Mouse (Mus musculus): ENCODE data around the gene Ppp1r1a.

Ppp1r1a gene

DNA sequence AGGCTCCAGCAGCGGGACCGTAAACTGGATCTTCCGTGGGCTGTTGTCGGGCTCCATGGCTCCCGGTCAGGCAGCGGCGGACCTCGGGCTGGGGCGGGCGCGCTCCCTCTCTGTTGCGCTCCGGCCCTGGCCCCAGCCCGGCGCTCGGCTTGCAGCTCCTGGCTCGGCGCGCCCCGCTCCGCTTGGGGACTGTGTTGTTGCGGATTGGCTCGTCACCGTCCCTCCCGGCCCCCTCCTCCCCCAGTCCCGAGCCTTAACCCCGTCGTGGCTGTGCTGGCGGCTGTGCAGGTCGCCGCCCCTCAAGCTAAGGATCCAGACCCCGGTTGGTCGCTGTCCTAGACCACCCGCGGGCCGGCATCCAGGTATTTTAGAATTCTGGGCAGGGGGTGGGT is at the start of gene Ppp1r1a:
Ppp1r1a (minus strand) TSS at position 182 of the 392 bp plus-strand sequence.
- peak; percentile 41 to 66 for DNase-seq

DNA sequence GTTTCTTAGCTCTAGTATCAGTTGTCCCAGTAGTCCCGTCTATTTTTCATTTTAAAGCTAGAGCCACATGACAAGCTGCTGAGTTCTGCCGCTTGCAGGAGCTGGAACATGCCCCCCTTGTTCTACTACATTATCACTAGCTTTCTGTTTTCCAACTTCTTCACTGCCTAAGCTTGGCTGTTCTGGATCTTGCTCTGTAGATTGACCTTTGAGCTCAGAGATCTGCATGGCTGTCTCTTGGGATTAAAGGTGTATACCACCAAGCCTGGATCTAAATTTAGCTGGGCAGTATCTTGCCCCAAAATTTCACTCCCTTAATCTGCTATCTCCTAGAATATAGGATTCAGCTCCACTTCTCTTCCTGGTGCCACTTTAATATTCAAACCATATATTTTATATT is 48.1 kb upstream of the Ppp1r1a start:
- DNase-seq, result no peak

DNA sequence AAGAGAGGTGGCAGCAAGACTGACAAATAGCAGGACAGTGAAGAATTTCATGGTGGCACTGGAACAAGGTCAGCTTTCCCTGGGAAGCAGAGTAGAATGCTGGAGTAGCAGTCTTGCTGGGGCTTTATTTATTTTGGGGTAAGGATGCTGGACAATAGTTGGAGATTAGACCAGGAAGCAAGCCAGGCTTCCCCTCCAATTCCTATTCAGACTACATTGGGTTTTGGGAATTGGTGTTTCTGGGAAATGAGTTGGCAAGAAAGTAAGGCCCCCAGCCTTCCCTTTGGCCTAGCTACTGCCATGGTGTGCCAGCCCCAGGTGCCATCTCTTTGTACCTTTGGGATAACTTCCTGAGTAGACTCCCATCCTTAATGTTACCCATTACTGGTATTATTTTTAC is 27.2 kb upstream of the Ppp1r1a start, which contains the start of gene Glycam1:
Glycam1 (minus strand) TSS at position 101 of the 400 bp plus-strand sequence.
- no peak for DNase-seq

DNA sequence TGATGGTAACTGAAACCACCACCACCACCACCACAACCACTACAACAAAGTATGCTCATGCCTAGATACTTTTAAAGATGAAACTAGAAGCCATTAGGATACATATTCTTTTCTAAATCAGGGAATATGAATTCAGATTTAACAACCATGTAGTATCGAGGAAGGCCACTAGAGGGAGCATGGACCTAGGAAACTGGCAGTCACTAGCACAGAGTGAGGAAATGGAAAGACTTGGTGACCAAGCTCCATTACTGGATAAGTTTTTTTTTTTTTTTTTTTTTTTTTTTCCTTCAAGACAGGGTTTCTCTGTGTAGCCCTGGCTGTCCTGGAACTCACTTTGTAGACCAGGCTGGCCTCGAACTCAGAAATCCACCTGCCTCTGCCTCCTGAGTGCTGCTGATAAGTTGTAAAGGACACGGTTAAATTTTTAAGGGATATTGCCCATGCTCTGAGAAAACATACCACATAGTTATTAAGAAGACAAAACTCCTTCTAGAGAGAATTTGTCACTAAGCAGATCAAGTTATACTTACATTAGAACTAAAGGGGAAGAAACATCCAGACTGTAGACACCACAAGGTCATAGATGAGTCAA is 14.4 kb upstream of the Ppp1r1a start:
- peak; percentile 45 to 64 for DNase-seq

DNA sequence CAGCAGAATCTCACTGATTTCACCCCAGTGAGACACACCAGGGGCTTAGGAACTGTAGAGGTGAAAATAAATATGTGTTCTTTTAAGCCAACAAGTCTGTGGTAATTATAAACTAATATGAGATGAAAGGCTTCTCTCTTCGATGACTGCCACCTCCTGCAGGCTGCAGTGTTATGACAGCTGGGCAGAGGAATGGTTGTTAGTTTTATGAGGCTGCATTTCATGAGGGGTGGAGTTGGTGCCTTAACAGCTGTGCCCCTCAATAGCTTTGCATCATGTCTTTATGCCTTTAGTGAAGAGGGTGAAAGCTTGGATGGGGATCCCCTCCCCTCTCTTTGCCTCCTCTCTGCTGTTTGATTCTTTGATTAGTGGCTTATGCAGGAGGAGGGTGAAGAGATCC is 13.2 kb upstream of the Ppp1r1a start:
- no peak for DNase-seq

DNA sequence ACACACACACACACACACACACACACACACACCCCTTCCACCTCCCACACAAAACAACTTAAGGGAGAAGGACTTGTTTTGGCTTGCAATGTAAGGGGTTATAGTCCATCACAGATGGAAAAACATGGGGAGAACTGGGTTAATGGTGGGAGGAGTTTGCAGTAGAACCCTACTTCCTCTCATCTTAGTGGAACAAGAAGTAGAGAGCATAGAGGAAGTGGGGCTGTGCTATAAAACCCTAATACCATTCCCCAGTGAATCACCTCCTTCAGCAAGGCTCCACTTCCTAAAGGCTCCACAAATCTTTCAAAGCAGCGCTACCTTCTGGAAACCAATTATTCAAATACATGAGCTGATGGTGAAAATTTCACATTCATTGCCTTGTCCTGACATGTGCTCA is 11.7 kb upstream of the Ppp1r1a start:
- DNase-seq, result no peak

DNA sequence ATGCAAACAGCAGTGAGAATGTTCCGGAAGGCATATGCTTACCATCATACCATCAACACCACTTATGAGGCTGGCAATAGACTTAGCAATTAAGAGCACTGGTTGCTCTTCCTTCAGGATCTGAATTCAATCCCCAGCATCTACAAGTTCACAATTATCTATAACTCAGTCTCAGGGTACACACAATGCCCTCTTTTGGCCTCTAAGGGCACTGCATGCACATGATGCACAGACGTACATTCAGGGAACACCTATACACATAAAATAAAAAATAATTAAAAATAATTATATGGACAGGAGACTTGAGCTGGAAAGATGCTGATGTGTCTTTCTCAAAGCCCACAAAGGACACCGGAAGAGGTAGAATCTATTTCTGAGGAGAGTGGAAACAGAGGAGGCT is 10.2 kb upstream of the Ppp1r1a start:
- DNase-seq, result no peak

DNA sequence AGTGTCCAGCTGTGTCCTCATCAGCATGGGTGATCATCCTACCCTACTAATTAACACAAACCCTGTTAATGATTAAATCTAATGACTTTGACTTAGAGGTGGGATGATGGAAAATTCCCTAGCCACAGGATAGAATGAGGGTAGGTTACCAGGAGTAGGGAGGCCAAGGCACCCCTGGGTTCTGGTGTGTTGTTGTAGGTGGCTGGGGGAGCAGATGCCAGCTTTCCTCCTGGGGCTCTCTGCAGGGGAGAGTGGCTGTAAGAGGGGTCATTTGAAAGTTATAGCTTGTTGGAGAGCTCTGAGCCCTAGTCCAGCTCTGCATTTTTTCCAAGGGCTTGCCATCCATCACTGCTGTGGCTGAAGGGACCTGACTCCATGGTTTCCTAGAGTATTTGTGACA is 4.7 kb upstream of the Ppp1r1a start:
- DNase-seq, result no peak

DNA sequence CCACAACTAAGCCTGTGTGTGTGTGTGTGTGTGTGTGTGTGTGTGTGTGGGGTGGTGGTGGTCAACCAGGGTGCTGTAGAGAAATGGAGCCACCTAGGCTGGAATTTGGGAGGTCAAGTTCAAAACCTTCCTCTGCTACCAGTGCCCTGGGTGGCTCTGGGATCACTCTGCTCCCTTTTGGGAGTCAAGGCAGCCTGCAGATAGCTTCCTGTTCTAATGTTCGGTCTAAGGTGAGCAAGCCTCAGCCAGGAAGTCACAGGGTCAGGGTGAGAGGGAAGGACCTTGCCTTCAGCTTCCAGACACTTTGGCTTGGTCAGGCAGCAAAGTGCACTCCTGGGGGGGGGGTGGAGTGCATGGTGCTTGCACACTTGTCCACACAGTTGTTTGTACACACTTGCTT is 2.8 kb upstream of the Ppp1r1a start:
- no peak for DNase-seq

DNA sequence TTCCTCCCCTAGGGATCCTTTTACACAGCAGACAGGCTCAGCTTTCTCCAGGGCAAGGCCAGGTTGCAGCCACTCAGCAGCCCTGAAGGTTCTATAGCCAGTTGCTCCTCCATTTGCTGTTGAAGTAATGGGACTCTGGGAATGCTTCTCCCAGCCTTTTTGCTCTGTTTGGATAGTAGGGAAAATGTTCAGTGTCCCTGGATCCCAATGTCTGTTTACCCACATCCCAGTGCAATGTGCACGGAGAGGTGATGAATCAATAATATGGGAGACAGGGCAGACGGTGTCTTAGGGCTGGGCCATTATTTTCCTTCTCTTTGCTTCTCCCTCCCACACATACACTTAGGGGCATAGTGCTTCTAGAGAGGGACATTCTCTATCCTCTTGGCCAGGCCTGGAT is 1.5 kb upstream of the Ppp1r1a start:
- no peak for DNase-seq

DNA sequence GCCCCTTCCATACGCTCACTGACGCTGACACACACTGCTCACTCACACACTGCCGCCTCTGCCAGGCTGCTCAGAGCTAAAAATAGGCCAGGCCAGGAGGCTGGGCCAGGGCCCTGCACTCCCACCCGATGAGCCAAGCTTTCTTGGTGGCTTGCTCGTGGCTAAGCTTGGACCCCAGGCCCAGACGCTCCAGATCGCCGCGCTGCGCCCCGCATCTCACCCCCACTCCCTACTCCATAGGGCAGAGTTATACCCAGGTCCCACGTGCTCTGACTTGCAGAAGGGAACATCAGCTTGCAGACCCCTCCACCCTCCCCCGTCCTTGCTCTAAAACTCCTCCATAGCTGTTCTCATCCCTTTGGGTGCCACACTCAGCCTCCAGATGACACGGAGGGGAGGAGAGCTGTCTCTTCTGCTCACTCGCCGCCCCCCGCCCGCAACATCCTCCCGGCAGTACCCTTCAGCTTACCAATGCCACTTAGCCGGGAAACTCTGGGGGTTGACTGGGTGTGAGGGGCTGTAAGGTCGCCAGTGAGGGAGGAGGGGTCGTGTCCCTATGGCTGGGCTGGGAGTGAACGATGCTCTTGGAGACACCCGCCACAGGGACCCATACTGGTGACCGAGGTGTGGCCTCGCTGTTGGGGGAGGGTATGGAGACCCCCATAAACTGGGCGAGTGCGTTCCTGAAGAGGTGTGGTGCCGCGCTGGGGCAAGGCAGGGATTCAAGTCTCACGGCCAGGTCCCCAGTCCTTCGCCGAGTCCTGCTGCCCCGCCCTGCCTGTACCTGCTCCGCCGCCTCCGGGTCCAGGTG is 587 bp downstream of the Ppp1r1a start:
- DNase-seq, result peak in 1 of 2 experiments; percentile 27

DNA sequence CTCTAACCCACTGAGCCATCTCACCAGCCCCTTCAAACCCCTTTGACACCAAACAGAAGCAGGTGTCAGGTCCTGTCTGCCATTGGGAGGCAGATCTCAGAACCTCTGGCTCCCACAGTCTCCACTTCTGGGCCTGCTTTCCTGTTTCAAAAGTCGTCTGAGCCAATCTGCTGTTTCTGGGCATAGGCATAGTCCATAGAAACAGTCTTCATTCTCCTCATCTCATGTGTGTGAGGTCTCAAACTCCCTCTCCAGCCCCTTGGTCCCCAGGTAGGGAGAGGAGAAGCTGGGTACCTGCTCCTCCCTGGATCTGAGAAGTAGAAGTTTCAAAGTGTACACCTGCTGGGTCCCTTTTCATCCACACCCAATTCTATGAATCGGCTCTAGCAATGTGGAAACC is 1.3 kb downstream of the Ppp1r1a start:
- DNase-seq, result no peak

DNA sequence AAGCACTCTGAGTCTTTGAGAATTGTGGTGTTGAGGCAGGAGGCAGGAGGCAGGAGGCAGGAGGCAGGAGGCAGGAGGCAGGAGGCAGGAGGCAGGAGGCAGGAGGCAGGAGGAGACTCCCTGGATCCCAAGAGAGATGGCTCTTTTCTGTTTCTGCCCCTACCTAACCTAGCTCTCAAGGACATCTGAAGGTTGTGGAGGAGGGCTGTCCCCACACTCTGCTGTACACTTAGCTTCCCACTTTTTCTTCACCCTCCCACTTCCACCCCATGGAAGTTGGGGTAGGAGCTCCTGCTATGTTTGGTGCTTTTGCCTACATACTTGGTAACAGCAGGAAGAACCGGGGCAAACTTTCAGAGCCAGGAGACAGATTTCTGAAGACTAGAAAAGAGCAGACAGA is 2.0 kb downstream of the Ppp1r1a start:
- no peak for DNase-seq

DNA sequence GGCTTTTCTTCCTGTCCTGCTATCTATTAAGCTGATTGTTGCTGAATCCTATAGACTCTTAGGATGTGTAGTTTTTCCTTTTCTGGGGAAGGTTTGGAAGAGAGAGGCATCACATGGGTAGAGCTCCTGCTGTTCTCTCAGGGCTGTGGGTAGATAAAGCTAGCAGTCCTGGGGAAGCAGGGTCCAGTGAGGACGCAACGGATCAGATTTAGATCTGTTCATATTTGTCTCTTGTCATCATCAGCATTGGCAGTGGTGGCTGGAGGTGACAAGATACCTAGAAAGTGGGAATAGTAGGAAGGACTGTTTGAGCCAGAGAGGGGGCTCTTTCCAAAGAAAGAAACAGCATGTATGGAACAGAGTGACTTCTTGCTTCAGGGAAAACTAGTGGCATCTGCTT is 2.8 kb downstream of the Ppp1r1a start:
- no peak for DNase-seq

DNA sequence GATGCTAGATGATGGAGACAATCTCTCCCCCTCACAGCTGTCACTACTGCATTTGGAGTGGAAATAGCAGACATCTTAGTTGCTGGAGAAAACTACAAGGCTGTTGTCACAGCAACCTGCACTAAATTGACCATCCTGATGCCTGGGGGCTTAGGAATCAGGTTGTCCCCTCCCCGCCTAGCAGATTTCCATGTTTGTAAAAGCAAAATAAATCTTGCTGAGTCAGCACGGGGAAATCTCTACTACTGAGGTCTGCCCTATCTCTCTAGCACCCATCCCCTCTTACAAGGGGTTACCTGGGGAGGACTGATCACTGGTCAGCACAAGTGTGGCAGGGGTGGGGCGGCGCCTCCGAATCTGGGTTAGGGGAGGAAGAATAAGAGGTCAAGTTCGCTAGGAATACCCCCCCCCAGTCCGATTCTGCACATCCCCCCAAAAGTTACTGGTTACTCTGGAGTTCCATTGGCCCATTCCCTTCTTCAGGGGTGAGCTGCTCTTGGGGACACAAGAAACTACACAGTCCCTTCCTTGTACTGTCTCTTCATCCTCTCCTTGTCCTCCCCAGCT is 3.7 kb downstream of the Ppp1r1a start:
- DNase-seq, result no peak

DNA sequence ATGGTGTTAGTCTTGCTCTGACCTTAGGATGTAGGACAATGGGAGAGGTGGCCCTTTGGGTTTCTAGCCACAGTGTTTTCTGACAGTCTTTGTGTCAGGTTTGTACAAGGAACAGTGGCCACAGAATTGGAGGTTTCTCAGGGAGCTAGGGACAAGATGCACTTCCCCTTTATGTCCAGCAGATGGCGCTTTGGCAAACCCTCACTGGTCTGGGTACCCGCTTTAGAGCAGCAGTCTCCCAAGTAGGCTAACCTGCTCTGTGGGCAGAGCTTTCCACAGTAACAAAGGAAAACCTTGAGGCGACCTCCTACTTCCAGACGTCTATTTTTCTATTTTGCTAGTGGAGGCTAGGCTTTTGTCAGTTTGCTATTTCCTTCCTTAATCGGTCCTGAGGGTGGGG is 7.4 kb downstream of the Ppp1r1a start:
- DNase-seq, result peak; percentile 60 to 66

DNA sequence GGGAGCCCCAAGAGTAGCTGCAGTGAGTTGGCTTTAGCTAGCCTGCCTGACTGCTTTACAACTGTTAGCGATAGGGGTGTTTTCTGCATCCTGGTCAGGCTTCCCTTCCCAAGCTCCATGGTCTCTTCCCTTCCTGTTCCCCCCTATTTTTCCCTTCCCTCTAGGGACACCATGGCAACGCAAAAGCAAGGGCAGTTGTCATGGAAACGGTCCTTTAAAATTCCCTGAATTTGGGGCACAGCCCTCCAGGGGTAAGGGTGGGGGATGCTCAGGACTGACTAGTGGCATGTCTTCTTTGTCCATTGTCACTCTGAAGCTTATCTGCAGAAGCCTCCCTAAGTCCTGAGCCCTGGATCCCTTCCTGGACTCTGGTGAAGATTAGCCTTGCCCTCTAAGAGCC is 14.6 kb downstream of the Ppp1r1a start:
- DNase-seq, result no peak

DNA sequence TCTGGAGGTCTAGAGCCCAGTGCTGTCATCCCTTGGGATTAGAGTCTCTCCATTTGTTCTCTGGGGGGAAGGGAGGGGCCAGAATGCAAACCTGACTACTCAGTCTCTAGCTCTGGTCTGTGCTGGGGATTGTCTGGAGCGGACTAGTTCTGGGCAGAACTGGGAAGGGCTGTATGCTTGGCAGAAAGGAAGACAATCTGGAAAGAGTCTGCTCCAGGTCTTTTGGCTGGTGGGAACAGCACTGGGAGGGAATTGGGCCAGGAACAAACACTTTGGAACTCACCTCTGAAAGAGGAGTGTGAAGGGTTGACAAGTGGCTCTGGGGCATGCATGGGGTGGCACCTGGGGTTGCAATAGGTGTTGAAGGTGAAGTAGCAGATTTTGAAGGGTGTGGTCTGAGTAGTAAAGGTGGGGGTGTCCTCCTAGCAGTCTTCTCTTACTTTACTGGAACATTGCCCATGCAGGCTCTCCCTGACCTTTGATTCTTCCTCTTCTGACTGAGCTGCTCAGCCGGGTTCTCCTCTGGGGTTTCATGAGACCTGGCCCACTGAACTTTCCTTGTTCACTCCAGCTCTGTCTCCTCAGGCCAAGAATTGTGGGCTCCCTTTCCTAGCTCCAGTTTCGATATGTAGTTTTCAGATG is 15.2 kb downstream of the Ppp1r1a start:
- no peak for DNase-seq

DNA sequence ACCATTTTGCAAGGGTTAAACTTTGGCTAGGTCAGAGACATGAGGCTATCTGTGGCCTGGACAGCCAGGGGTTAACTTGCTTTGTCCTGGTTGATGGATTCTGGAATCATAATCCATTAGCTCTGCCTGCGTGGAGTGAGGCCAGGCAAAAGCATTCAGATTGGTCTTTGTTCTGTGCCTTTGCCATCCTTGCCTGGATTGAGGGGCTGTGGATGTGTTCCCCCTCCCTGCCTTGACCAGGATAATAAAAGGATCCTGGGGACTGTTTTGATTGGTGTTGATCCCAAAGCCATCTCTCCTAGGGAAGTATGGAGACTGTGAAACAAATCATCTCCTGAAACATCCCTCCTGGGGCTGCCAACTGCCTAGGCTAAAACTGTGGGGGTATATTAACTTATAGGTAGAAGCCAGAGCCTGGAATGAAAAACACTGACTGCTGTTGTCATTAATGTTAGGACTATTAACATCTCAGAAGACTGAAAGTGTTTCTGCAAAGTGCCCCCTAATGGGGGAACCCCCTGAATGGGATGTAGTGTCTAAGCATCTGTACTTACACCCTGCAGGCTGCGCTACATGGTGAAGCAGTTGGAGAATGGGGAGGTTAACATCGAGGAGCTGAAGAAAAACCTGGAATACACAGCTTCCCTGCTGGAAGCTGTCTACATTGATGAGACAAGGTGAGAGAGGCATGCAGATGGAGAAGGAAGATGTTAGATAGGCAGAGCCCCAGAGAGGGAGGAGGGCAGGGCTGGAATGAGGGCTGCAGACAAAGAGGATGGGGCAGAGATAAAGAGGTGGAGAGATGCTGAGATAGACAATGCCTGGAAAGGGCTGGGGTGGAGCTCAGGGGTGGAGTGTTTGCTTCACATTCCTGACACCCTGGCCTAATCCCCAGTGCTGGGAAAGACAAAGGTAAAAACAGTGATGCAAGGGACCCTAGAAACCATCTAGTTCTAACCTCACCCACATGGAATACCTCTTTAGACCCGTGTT is 18.1 kb downstream of the Ppp1r1a start:
- no peak for DNase-seq

DNA sequence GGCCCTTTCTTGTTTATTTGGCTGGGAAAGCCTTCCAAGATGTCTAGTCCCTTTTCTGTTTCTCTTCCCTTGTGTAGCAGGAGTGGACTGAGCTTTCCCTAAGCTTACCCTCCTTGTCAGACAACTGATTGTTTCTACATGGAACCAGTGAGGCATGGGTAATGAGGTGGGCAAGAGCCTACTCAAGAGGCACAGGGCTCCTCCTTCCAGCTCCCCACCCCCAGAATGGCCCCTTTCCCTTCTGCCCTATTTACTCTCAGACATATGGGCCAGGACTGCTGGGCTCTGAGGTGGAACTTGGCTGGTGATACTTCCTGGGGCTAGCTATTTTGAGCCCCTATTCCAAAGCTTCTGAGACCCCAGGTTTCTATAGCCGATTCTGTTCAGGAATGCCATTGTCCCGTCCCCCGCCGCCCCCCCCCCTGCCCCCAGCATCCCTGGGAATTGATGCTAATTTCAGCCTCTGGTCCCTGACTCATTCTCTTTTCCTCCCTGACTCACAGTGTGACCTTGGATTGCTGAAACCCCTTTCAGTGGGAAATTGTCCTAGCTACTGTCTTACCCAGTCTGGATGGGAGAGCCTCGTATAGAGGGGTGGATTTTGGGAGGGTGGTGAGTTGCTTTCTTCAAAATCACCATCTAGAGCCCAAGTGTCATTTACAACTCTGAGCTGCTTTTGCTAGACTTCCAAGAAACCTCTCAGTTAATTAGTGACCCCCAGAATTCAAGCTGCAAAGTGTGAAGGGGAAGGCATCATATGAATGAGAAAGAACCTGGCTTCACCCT is 19.0 kb downstream of the Ppp1r1a start:
- DNase-seq, result peak; percentile 16 to 23

DNA sequence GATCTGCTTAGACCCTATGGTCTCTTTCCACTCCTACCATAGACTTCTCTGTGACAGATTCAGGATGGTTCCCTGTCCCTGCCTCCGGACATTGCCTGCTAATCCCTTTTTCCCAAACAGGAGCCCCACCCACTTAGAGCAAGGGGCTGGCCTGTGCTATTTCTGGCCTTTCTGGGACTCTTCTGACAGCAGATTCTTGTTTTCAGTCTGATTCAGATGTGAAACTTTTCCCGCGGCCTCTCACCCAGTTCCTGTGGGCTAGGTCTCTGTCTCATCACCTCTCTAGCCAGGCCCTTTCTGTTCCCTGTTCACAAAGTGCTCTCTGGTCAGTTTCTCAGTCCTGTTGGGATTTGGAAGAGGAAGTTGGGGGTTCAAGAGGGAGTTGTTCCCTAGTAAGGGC is 22.9 kb downstream of the Ppp1r1a start:
- DNase-seq, result no peak

DNA sequence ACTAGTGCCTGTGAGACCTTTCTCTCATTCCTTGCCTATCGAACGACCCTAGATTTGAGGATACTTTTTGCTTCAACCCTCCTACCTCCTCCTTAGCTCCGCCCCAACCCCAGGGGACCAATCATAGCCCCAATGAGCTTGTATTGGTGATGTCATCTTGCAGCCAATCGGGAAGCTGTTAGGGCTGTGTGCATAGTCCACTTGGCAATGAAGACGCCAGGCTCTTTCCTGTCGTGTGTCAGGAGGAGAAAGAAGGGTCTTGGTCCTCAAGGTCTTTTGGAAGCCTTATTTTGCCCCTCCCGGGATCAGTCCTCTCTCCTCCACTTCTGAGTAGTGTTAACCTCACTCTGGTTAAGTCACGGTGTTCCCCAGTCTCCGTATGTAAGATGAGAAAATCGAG is 23.7 kb downstream of the Ppp1r1a start:
- peak; percentile 80 to 88 for DNase-seq

Measured in cerebellum, adult 18-20 months (tissue).